Mouse (Mus musculus): ENCODE data around the gene Fam50b. TPM values are rescaled to one million over a fixed set of nuclear protein-coding genes. Genes with fewer than 3 reads are reported as not detected.

The Fam50b gene
- total and polyA plus RNA-seq, 3 experiments, result not detected

DNA sequence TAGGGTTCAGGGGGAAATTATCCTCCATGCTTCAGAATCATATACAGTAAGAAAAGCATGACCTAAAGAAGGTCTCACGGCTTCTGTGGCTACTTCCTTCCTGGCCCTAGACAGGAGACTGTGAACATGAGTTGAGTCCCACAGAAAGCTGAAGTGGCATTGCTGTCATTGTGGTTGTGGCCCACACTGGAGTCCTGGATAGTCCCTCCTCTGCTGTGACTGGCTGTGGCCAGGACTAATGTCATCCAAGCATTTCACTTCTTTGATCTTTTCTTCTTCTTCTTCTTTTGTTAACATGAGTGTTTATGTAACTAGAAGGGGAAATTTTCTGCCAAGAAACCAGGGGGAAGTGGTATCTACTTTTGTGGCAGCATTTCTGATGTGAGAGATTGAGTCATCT is 43.6 kb upstream of the Fam50b start:
- H3K27me3 ChIP-seq (ENCODE audit: control insufficient read depth in 1 of 2, insufficient read depth in 2 of 2, low read length in 2 of 2), result no peaks in the 10 kb centered on the region; a peak in 1 of 4 replicates
- TF ChIP-seq TBP (IDR thresholded peaks at IDR 0.05; ENCODE audit: low read depth, low read length) (no peak), JUND (IDR thresholded peaks at IDR 0.05; ENCODE audit: low read depth, low read length) (no peak), MAFK (IDR thresholded peaks at IDR 0.05; ENCODE audit: borderline replicate concordance, low read depth, low read length) (no peak), NRF1 (IDR thresholded peaks at IDR 0.05; ENCODE audit: insufficient read depth, low read depth, low read length, poor library complexity, severe bottlenecking) (no peak), KAT2A (conservative IDR thresholded peaks at IDR 0.05; ENCODE audit: low read depth, low read length) (no peak), ZMIZ1 (IDR thresholded peaks at IDR 0.05; ENCODE audit: low read depth, low read length) (no peak), MAZ (IDR thresholded peaks at IDR 0.05; ENCODE audit: low read depth, low read length) (no peak), EP300 (IDR thresholded peaks at IDR 0.05; ENCODE audit: low read depth in 1 of 2, low read length in 2 of 2) (no peak), ZNF384 (IDR thresholded peaks at IDR 0.05; ENCODE audit: low read depth, low read length) (no peak), USF1 (IDR thresholded peaks at IDR 0.05; ENCODE audit: low read depth, low read length) (no peak), ETS1 (IDR thresholded peaks at IDR 0.05; ENCODE audit: low read depth, low read length) (no peak), HCFC1 (IDR thresholded peaks at IDR 0.05; ENCODE audit: low read depth, low read length) (no peak), CHD1 (IDR thresholded peaks at IDR 0.05; ENCODE audit: low read depth, low read length) (no peak), POLR2AphosphoS5 (IDR thresholded peaks at IDR 0.05; ENCODE audit: borderline replicate concordance, low read depth, low read length) (no peak), USF2 (IDR thresholded peaks at IDR 0.05; ENCODE audit: borderline replicate concordance in 1 of 2, insufficient read depth in 1 of 2, low read depth in 1 of 2, low read length in 2 of 2) (no peak), MXI1 (IDR thresholded peaks at IDR 0.05; ENCODE audit: low read depth, low read length) (no peak), RAD21 (IDR thresholded peaks at IDR 0.05; ENCODE audit: low read depth, low read length) (no peak), RCOR1 (IDR thresholded peaks at IDR 0.05; ENCODE audit: low read depth, low read length) (no peak), UBTF (IDR thresholded peaks at IDR 0.05; ENCODE audit: borderline replicate concordance, insufficient read depth, low read depth, low read length) (no peak)
- no peaks in the 10 kb centered on the region for H3K9me3 ChIP-seq (replicated peaks; ENCODE audit: insufficient read depth, low read length)
- no peaks in the 10 kb centered on the region for H3K36me3 ChIP-seq (ENCODE audit: control insufficient read depth in 1 of 2, insufficient read depth in 2 of 2, low read length in 2 of 2)
- no peaks in the 10 kb centered on the region for H3K4me1 ChIP-seq (ENCODE audit: control insufficient read depth in 1 of 2, insufficient read depth in 2 of 2, low read length in 2 of 2)
- H3K79me2 ChIP-seq (ENCODE audit: control insufficient read depth, insufficient read depth, low read length, poor library complexity), result no peaks in the 10 kb centered on the region
- no peak for DNase-seq (ENCODE audit: low read depth, low spot score)
- H3K9ac ChIP-seq (ENCODE audit: control insufficient read depth, low read depth, low read length, poor library complexity, severe bottlenecking), result no peak overlapping the region
- no peak overlapping the region for H3K4me3 ChIP-seq (ENCODE audit: control insufficient read depth in 1 of 2, insufficient read depth in 1 of 2, low read depth in 2 of 2, low read length in 2 of 2)
- H3K27ac ChIP-seq (ENCODE audit: control insufficient read depth, low read depth, low read length), result no peak overlapping the region

- no peaks in the 10 kb centered on the region for H3K79me2 ChIP-seq (ENCODE audit: control insufficient read depth, insufficient read depth, low read length, poor library complexity)
- H3K27me3 ChIP-seq (ENCODE audit: control insufficient read depth in 1 of 2, insufficient read depth in 2 of 2, low read length in 2 of 2), result no peaks in the 10 kb centered on the region; a peak in 1 of 4 replicates
- no peak overlapping the region for H3K4me3 ChIP-seq (ENCODE audit: control insufficient read depth in 1 of 2, insufficient read depth in 1 of 2, low read depth in 2 of 2, low read length in 2 of 2)
- no peaks in the 10 kb centered on the region for H3K9me3 ChIP-seq (replicated peaks; ENCODE audit: insufficient read depth, low read length)
- no peak for DNase-seq (ENCODE audit: low read depth, low spot score)
- H3K4me1 ChIP-seq (ENCODE audit: control insufficient read depth in 1 of 2, insufficient read depth in 2 of 2, low read length in 2 of 2), result no peaks in the 10 kb centered on the region
- no peaks in the 10 kb centered on the region for H3K36me3 ChIP-seq (ENCODE audit: control insufficient read depth in 1 of 2, insufficient read depth in 2 of 2, low read length in 2 of 2)
- H3K9ac ChIP-seq (ENCODE audit: control insufficient read depth, low read depth, low read length, poor library complexity, severe bottlenecking), result no peak overlapping the region
- H3K27ac ChIP-seq (ENCODE audit: control insufficient read depth, low read depth, low read length), result no peak overlapping the region
- TF ChIP-seq CHD2 (IDR thresholded peaks at IDR 0.05; ENCODE audit: low read length) (no peak), MYB (IDR thresholded peaks at IDR 0.05; ENCODE audit: low read depth, low read length) (no peak), NELFE (IDR thresholded peaks at IDR 0.05; ENCODE audit: low read depth, low read length) (no peak), MAFK (IDR thresholded peaks at IDR 0.05; ENCODE audit: borderline replicate concordance, low read depth, low read length) (no peak), JUND (IDR thresholded peaks at IDR 0.05; ENCODE audit: low read depth, low read length) (no peak)
Observed at GRCm38 (mm10) chr13:34693111-34693510, 41.5 kb upstream of the Fam50b start.

All from MEL (cell line).